Mouse (Mus musculus): ENCODE data around the gene Olfr620. TPM values are rescaled to one million over a fixed set of nuclear protein-coding genes. Genes with fewer than 3 reads are reported as not detected.

Olfr620 gene
- not detected for total RNA-seq (2023)

GRCm38 (mm10) chr7:103612434-103612833 is at the start of gene Olfr620:
Olfr620 (minus strand) TSS chr7:103612534.

GRCm38 (mm10) chr7:103642602-103643001 is 30.3 kb upstream of the Olfr620 start, which contains the start of gene Olfr622:
Olfr622 (minus strand) TSS chr7:103642702.

GRCm38 (mm10) chr7:103600275-103600674 is 12.1 kb downstream of the Olfr620 start, which contains the start of gene Olfr619:
Olfr619 (plus strand) TSS chr7:103600575.

GRCm38 (mm10) chr7:103589803-103590202 is 22.5 kb downstream of the Olfr620 start, which contains the start of gene Olfr618:
Olfr618 (plus strand) TSS chr7:103590103.

GRCm38 (mm10) chr7:103572761-103573160 is 39.6 kb downstream of the Olfr620 start, which contains the start of gene Olfr617:
Olfr617 (plus strand) TSS chr7:103573061.

GRCm38 (mm10) chr7:103569043-103569442 is 43.3 kb downstream of the Olfr620 start, which contains the start of gene Olfr616:
Olfr616 (minus strand) TSS chr7:103569143.

GRCm38 (mm10) chr7:103555779-103556178 is 56.6 kb downstream of the Olfr620 start, which contains the start of gene Olfr615:
Olfr615 (plus strand) TSS chr7:103556079.

Other genes with a start within 250 kb of the Olfr620 start
- gene Olfr601, start 249.9 kb downstream of the Olfr620 start, total RNA-seq (2023): not detected
- gene Olfr603, start 226.4 kb downstream of the Olfr620 start, total RNA-seq (2023): not detected
- not detected for gene Usp17lc, start 197.5 kb downstream of the Olfr620 start, total RNA-seq (2023)
- not detected for gene Olfr605, start 167.1 kb downstream of the Olfr620 start, total RNA-seq (2023)
- gene Olfr606, start 163.5 kb downstream of the Olfr620 start, total RNA-seq (2023): not detected
- gene Olfr607, start 148.4 kb downstream of the Olfr620 start, total RNA-seq (2023): not detected
- gene Olfr608, start 142.7 kb downstream of the Olfr620 start, total RNA-seq (2023): not detected
- gene Olfr609, start 114.5 kb downstream of the Olfr620 start, total RNA-seq (2023): not detected
- gene Olfr610, start 100.4 kb downstream of the Olfr620 start, total RNA-seq (2023): not detected
- gene Olfr611, start 91.7 kb downstream of the Olfr620 start, total RNA-seq (2023): not detected
- not detected for gene Olfr612, start 69.8 kb downstream of the Olfr620 start, total RNA-seq (2023)
- not detected for gene Olfr613, start 64.5 kb downstream of the Olfr620 start, total RNA-seq (2023)
- gene Olfr615, start 56.5 kb downstream of the Olfr620 start, total RNA-seq (2023): not detected
- not detected for gene Olfr616, start 43.4 kb downstream of the Olfr620 start, total RNA-seq (2023)
- gene Olfr617, start 39.5 kb downstream of the Olfr620 start, total RNA-seq (2023): not detected
- gene Olfr618, start 22.4 kb downstream of the Olfr620 start, total RNA-seq (2023): not detected
- gene Olfr619, start 12.0 kb downstream of the Olfr620 start, total RNA-seq (2023): not detected
- gene Olfr622, start 30.2 kb upstream of the Olfr620 start, total RNA-seq (2023): not detected
- not detected for gene Olfr623, start 51.2 kb upstream of the Olfr620 start, total RNA-seq (2023)
- under 1 TPM in 1 of 2 experiments, not detected in 1; 0.07 TPM for gene Olfr624, start 58.7 kb upstream of the Olfr620 start, total RNA-seq (2023)
- not detected for gene Olfr625-ps1, start 70.2 kb upstream of the Olfr620 start, total RNA-seq (2023)
- not detected for gene Olfr243, start 102.1 kb upstream of the Olfr620 start, total RNA-seq (2023)
- gene Olfr628, start 117.8 kb upstream of the Olfr620 start, total RNA-seq (2023): not detected
- gene Olfr629, start 132.4 kb upstream of the Olfr620 start, total RNA-seq (2023): not detected
- not detected for gene Olfr630, start 144.8 kb upstream of the Olfr620 start, total RNA-seq (2023)
- not detected for gene Olfr69, start 159.1 kb upstream of the Olfr620 start, total RNA-seq (2023)
- gene Olfr68, start 167.2 kb upstream of the Olfr620 start, total RNA-seq (2023): not detected
- gene Olfr67, start 179.3 kb upstream of the Olfr620 start, total RNA-seq (2023): not detected
- 100 to 1,000 TPM; 136 to 209 TPM for gene Hbb-bt, start 201.5 kb upstream of the Olfr620 start, total RNA-seq (2023)
- gene Hbb-bs, start 215.6 kb upstream of the Olfr620 start, total RNA-seq (2023): 1,000 to 10,000 TPM in 1 of 2 experiments, 100 to 1,000 TPM in 1; 881 to 1,070 TPM
- not detected for gene Hbb-bh2, start 228.0 kb upstream of the Olfr620 start, total RNA-seq (2023)
- not detected for gene Hbb-bh1, start 230.6 kb upstream of the Olfr620 start, total RNA-seq (2023)
- gene Hbb-y, start 240.7 kb upstream of the Olfr620 start, total RNA-seq (2023): not detected